Mouse (Mus musculus): ENCODE measurements around the gene Lhfpl3.
A peak's percentile ranks its signal among the peaks of the same experiment; 100 is the strongest.

Gene Lhfpl3

GRCm38 (mm10) chr5:22928746-22929145 lies 182.9 kb downstream of the Lhfpl3 start:
- DNase-seq: no peak

DNA sequence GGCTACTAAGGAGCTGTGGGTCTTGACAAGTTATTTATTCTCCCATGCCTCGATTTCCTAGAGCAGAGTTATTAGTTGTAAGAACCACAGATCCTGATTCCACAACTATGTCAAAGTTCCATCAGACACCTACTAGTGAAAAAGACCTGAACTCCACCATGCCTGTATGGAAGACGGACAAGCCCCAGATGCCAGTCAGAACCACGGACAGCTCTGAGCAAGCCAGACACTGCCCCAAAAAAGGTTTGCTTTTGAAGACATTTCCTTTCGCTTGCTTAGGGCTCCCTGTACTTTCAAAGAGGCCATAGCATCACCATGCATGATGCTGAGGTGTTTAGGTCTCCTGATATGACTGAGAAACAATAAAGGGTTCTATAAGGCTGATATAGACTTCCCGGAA lies 197.4 kb downstream of the Lhfpl3 start:
- DNase-seq: no peak

DNA sequence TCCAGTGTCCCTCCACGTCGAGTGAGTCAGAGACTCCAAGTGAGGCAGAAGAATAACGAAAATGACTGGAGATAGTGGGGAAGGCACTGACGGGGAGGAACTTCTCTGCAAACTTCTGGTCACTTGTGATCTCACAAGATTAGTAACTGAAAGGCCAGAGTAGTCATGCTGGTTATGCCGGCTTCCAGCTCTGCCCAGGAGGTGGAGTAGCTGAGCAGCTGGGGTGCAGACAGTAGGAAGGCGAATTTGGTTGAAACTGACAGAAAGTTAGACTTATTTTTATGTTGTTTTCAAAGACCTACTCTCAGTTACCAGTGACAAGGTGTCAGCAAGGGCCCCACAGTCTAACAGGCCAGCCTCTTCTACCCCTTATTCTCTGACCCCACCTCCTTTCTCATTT lies 217.4 kb downstream of the Lhfpl3 start:
- DNase-seq: no peak

GRCm38 (mm10) chr5:22986771-22987170 lies 240.9 kb downstream of the Lhfpl3 start:
- DNase-seq: no peak

GRCm38 (mm10) chr5:22999811-23000210 lies 254.0 kb downstream of the Lhfpl3 start:
- DNase-seq: no peak

DNA sequence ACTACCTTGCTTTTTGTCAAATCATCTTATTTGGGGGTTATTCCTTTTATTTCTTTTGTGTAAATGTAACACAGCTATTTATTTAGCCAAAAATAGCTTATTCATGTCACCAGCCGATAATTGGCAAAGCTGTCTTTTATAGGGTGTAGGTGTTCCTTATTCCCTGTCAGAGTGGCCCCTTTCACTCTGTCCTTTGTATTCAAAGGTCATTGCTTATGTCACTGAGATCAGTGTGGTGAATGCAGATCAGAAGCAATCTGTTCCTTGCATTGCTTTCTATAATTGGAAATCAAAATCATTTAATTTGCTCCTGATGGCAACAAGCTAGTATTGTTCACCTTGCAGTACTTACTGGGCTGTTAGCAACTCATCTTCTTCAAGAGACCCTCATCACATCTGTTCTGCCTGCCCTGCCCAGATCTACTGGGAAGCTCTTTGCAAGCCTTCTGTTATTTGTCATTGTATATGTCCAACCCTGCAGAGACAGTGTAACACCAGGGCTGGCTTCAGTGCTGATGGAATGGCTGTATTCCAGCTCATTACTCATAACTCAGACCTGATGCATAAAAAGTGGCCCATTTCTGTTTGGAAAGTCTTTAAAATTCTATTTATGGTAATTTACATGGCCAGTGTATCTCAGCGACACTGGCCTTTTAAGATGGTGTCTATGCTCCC lies 257.4 kb downstream of the Lhfpl3 start:
- DNase-seq: no peak

DNA sequence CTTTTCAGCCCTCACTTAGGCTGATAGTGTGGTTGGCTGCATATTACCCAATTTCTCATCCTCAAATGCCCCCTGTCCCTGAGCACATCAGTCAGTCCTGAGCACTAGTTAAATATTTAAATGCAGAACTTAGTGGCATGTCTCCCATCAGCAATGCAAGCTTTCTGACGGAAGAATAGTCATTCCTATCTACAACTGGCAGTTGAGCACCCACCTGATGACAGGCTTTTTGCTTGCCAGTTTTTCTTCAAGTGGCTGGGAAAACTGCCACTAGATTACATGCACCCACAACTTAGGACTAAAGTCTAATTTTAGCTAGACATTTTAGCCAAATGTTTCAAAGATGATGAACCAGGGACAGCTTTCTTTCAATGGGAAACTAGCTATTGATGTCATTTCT lies 260.3 kb downstream of the Lhfpl3 start:
- DNase-seq: no peak

DNA sequence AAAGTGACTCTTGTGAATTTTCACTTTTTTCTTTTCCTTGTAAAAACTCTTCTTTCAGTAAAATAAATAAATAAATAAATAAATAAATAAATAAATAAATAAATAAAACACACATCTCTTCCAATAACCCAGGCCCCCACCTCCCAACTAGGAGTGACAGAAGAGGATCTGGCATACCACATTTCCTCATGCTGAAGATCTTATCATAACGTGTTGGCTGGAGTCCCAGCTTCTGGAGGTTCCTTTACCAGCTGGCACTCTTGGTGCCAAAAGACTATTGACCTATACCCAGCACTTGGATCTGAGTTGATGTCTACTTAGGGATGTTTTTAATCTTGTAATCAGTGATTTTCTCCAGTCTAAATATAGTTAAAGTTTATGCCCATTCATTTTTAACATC lies 264.6 kb downstream of the Lhfpl3 start:
- peak; percentile 3 to 21 for DNase-seq

- DNase-seq: no peak
These were observed 268.1 kb downstream of the Lhfpl3 start for GRCm38 (mm10) chr5:23013997-23014396.

GRCm38 (mm10) chr5:23015587-23016335 lies 269.9 kb downstream of the Lhfpl3 start:
- peak in 1 of 2 experiments; percentile 35 for DNase-seq

DNA sequence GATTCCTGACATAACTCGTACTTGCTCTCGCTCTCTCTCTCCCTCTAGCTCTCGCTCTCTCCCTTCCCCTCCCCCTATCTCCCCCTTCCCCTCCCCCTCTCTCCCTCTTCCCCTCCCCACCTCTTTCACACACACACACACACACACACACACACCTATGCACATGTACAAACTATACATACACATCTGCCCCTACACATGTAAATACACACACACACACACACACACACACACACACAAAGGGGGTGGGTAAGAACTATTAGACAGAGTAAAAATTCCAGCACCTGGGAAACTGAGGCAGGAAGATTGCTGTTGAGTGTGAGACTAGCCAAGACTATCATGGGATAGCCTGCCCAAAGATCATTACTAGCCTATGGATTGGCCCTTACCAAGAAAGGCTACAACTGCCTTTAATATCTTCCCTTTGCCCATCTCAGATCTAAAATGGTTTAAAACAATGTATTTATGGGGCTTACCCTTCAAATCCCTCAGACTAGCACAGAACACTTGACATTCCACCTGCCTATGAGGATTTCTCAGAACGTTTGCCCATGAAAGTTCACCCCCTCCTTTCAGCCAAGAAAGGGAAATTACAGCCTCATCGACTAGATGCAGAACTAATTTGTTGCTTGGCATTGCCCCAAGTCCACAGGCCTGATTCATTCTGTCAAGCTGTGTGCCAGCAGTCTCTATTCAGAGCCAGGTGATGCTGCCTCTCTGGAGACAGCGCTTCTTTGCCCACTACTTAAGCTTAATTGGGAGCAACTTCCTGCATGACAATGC lies 289.3 kb downstream of the Lhfpl3 start:
- DNase-seq: no peak

- DNase-seq: no peak
These were observed 289.8 kb downstream of the Lhfpl3 start for GRCm38 (mm10) chr5:23035727-23036029.

DNA sequence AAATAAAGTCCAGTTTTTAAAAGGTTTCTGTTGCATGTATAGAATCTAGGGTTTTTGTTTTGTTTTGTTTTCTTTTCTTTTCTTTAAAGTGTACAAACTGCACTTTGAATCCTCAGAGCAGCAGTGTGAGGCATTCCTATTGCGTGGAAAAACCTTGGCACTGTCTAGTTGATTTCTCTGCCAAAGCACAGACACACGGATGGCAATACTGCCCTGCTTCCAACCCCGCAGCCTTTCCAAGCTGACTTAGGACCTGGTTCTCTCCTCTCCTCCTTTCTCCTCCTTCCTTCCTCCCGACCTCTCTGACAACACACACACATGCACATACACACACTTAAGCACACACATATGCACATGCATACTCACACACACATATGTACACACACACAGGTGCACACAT lies 294.6 kb downstream of the Lhfpl3 start:
- no peak for DNase-seq

DNA sequence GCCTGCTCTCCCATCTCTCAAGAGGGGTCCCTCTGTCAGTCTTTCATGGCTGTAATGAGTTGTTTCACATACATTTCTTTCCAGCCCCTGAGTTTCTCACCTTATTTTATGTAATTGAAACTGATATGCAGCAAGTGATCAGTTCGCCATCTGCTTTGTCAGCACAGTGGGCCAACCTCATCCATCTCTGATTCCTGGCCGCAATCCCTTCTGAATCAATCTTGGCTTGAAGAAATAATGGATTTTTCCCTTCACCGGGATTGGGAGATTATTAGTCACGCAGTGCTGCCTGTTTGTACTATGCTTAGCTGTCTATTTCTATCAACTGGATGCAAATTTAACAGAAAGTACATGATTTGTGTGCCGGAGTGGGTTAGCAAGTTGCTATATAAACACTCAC lies 297.0 kb downstream of the Lhfpl3 start:
- no peak for DNase-seq

- DNase-seq: no peak
These were observed 303.3 kb downstream of the Lhfpl3 start for GRCm38 (mm10) chr5:23049083-23049663.

DNA sequence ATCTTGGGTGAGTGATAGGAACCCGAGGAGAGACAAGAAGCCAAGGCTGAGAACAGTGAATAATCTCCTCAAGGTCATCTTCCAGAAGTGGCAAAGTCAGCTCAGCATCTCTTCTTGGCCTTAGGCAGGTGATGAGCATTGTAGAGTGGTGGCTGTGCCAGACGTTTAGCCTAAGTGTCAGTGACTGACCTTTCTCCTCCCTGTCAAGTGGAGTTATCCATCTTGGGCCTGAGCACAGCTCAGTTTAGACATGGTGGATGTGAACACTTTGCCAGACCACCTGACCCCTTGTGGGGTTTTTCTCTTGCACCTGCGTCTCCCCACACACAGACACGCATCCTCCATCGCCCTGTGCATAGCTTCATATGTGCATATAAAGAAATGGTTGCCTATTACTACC lies 305.6 kb downstream of the Lhfpl3 start:
- DNase-seq: no peak

- no peak for DNase-seq
These were observed 349.0 kb downstream of the Lhfpl3 start for GRCm38 (mm10) chr5:23094894-23095293.

DNA sequence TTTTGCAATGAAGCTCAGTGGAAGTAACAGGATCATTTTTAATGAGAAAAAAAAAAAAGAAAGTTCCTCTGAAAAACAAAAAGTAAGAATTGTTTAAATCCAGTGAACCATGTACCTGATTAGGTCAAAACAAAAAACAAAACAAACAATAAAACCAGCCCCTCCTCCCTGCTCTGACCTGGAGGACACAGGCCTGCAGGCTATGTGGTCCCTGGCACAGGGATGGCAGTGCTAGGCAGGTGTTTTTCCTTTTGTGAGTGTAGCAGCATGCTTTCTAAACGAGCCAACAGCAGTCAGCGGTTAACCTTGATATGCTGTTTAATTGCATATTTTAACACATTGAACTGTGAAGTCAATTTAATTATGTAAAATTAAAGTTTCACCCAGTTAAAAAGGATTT lies 360.7 kb downstream of the Lhfpl3 start:
- no peak for DNase-seq

DNA sequence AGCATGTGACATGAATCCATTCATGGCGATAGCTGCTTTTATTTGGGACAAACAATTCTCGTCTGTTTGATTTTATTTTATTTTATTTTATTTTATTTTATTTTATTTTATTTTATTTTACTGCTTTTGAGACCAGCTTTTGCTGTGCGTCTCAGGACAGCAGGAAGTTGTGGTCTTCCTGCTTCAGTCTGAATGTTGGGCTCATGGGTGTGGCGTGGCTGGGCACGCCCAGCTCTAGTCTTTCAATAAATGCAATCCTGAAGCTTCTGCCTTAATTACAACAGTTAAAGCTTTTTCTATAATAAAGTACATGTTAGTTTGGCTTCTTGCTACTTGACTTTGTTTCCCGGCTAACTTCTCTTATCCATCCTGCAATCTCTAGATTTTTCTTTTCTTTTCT lies 365.4 kb downstream of the Lhfpl3 start:
- DNase-seq: no peak

GRCm38 (mm10) chr5:23114249-23114648 lies 368.4 kb downstream of the Lhfpl3 start:
- DNase-seq: no peak

DNA sequence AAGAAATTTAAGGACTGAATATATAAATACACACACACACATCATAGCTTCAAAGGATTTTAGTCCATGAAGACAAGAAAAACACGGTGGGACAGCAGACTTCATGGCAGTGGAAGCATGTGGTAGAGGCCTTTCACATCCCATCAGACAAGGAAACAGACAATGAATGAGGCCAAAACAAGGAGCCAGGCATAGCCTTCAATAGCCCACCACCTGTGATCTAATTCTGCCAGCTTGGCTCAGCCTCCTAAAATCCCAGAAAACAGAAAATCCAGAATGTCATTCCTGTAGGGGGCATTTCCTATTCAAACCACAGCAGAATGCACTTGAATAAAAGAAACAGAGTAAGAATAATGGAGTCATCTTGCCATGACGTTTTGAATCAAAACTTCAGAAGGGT lies 381.0 kb downstream of the Lhfpl3 start:
- DNase-seq: no peak

- no peak for DNase-seq
These were observed 394.5 kb downstream of the Lhfpl3 start for GRCm38 (mm10) chr5:23140183-23140921.

- no peak for DNase-seq
These were observed 407.4 kb downstream of the Lhfpl3 start for GRCm38 (mm10) chr5:23153210-23153609.

Measured in lung, adult 18-20 months (tissue).